Mouse (Mus musculus): ENCODE data around the gene Tecta. TPM values are rescaled to one million over a fixed set of nuclear protein-coding genes. Genes with fewer than 3 reads are reported as not detected.

Tecta gene
- total RNA-seq (2021) = 1 to 10 TPM in 1 of 2 experiments, under 1 TPM in 1; 0.77 to 1.2 TPM
- long read RNA-seq, experiment 1, partial matches to known transcripts = 1 of 2 reads
- long read RNA-seq, experiment 1, other reads (novel, unspliced or antisense) = 1 of 2 reads
- long read RNA-seq, experiment 2, partial matches to known transcripts = 5 of 5 reads
- long read RNA-seq, experiment 2, other reads (novel, unspliced or antisense) = 0 of 5 reads

DNA sequence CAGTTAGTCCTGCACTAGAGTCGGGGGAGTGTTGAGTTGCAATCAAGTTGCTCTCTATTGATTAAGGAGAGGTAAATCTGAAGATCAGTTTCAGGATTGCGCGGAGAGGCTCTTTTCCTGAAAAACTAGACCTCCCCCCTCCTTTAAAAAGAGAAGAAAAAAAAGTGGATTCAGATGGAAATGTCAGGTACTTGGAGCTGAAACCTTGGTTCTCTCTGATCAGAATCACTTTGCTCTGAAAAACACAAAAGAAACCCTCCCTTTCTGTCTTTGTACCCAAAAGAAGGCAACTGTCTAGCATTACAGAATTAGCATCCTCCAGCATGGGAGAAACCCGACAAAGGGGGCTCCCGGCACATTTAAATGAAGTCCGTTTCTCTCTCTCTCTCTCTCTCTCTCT lies at the start of gene Tecta:
Tecta (minus strand) TSS at position 101 of the 400 bp plus-strand sequence.
- intact Hi-C loops (cut with DNase I) = loop anchor here (5.0 kb wide), 1 partner anchor 73 kb away; no protein-coding TSS in a partner anchor
- TF ChIP-seq CTCF (IDR thresholded peaks at IDR 0.05) = no peak

DNA sequence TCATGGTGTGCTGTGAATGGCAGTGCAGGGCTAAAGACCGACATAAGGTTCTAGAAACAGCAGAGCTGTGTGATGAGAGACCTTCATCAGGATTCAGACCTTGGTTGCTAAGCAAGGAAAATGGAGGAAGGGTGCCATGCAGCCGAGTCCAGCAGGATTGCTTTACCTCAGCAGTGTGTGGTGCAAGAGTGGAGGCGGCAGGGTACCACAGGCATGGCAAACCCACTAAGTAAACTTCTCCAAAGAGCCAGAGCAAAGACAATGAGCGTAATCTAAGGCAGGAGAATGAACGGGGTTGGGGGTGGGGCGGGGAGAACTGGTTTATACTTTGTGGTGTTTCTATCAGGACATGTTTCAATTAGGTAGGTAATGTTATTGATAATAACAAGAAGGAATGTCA lies 49.3 kb upstream of the Tecta start:
- Histone ChIP-seq H3K4me3 (no peak overlapping the region), H3K27ac (no peak overlapping the region)
- DNase-seq = no peak
- intact Hi-C loops (cut with DNase I) = no loop called here
- TF ChIP-seq CTCF (IDR thresholded peaks at IDR 0.05) = no peak

More for the DNA sequence above, at the start of gene Tecta:
- Histone ChIP-seq H3K27ac (no peak within 1 kb of the TSS), H3K4me3 (no peak within 1 kb of the TSS)
- no peak for DNase-seq

DNA sequence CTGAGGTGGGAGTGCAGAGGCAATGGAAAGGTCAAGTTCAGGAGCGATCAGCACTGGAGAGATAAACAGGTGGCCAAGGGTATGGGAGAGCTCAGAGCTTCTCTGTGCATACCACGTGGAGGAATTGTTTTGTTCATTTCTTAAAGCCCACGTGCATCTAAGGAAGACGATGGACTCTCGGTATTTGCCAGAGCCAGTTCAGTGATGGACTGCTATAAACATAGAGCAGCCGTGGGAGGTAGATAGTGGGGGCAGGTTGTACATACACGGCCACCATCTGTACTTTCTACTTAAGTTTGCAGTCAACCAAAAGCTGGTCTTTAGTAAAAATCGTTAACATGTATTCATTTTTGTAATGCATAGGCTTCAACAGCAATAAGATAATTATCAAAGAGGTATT lies 42.4 kb upstream of the Tecta start:
- TF ChIP-seq CTCF (IDR thresholded peaks at IDR 0.05) = no peak
- intact Hi-C loops (cut with DNase I) = no loop called here

DNA sequence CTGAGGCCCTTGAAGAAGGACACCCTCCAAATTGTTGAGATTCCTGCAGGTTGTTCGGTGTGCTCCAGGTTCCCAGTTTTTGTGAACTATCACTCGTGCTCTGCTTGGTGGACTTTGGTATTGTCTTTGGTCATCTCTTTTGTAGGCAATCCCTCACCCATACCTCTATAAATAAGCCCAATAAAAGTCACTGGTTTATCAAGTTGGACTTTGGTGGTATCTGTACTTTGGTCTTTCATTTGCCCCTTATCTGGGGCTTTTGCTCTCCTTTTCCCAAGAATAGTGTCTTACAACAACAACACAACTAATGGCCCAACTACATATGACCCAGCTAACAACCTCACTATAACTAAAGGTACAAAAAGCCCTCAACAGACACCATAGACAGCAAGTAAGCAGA lies 41.5 kb upstream of the Tecta start:
- intact Hi-C loops (cut with DNase I) = no loop called here

More for the DNA sequence above, 42.4 kb upstream of the Tecta start:
- no peak for DNase-seq
- Histone ChIP-seq H3K27ac (no peak overlapping the region), H3K4me3 (no peak overlapping the region)

DNA sequence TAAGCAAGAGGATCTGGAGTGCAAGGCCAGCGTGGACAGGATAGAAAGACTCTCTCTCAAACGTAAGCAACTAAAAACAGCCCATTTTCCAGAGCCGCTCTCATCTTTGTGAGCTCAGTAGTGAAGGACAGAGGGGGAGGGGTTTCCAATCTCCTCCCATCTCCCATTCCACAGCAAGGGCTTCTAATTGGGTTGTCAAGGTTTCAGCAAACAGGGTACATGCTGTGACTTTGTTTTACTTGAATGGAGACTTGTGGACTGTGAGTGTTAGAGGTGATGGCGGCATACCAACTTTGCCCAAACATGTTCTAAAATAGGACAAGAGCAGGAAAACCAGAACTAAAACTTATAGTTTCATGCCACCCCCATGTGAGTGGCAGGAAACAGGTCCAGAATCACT lies 39.7 kb upstream of the Tecta start:
- intact Hi-C loops (cut with DNase I) = no loop called here
- no peak overlapping the region for H3K4me3 ChIP-seq
- TF ChIP-seq CTCF (IDR thresholded peaks at IDR 0.05) = no peak
- no peak overlapping the region for H3K27ac ChIP-seq
- no peak for DNase-seq

More for the DNA sequence above, 41.5 kb upstream of the Tecta start:
- H3K4me3 ChIP-seq = no peak overlapping the region
- H3K27ac ChIP-seq = no peak overlapping the region
- DNase-seq = no peak
- TF ChIP-seq CTCF (IDR thresholded peaks at IDR 0.05) = no peak

DNA sequence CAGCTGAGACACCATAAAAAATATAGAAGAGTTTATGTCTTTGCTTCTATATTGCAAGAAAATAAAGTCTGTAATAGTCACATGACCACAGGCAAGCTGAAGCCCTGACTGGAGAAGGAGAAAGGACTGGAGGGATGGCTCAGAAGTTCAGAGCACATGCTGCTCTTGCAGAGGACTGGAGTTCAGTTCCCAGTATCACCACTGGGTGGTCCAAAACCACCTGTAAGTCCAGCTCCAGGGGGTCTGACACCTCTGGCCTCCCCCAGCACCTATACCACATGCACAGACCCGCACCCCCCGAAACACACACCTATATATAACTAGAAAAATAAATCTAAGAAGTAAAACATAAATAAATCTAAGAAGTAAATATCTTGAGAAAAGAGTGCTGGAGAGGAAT lies 32.4 kb upstream of the Tecta start:
- intact Hi-C loops (cut with DNase I) = no loop called here
- TF ChIP-seq CTCF (IDR thresholded peaks at IDR 0.05) = peak; percentile 28; the same call in 1 of the 2 replicates
- no peak overlapping the region for H3K27ac ChIP-seq
- H3K4me3 ChIP-seq = no peak overlapping the region
- DNase-seq = no peak

DNA sequence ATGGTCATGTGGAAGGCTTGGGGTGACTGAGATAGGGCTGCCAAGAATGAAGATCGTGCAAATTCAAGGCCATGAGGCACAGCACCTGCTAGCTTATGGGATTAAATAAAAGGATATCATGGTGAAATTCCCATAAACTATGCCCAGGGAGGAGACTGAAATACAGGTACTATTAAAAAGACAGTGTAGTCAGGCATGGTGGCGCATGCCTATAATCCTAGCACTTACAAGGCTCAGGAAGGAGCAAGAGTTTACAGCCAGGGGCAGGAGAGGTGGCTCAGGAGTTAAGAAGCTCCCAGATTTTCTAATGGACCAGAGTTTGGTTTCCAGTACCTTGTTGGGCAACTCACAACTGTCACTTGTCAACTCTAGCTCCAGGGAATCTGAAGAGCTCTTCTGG lies 31.9 kb upstream of the Tecta start:
- intact Hi-C loops (cut with DNase I) = no loop called here
- no peak overlapping the region for H3K4me3 ChIP-seq
- H3K27ac ChIP-seq = no peak overlapping the region
- no peak for TF ChIP-seq CTCF (IDR thresholded peaks at IDR 0.05)
- DNase-seq = no peak

DNA sequence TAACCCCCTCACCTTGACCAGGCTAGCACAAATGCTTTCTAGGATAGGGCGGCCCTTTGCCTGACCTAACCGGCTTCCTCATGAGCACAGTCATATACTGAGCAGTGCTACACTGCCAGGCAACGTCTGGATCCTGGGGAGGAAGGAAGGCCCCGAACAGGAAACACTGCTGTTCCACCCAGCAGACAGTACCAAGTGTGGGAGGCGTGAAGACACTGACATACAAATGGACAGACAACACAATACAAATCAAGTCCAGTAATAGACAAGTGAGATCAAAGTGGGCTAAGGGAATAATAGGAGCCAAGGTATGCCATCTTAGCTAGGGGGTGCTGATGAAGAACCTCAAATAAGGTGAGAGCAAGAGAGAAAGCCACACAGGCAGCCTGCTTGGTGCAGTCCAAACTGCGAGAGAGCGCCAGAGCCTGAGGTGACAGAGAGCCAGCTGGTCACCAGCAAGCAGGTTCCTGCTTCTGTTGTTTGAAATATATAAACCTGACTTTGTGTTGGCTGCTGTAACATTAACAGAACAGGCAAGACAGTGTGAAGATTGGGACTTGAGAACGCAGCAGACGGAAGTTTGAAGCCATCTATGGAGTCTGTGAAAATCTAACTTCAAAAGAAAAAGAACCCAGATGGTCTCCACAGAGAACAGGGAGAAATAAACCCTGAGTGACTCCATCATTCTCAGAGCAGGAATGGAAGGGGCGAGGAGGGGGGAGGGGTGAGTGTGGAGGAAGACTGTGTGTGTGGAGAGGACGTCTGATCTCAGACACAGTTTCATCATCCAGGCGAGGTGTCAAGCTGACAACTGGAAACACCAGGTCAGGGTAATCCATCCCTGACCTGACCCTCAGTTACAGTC lies 28.6 kb upstream of the Tecta start:
- intact Hi-C loops (cut with DNase I) = no loop called here
- no peak for DNase-seq
- Histone ChIP-seq H3K4me3 (peak overlapping the region; percentile 5; the same call in 1 of the 2 replicates), H3K27ac (peak overlapping the region; percentile 46; the same call in 1 of the 2 replicates)
- no peak for TF ChIP-seq CTCF (IDR thresholded peaks at IDR 0.05)

DNA sequence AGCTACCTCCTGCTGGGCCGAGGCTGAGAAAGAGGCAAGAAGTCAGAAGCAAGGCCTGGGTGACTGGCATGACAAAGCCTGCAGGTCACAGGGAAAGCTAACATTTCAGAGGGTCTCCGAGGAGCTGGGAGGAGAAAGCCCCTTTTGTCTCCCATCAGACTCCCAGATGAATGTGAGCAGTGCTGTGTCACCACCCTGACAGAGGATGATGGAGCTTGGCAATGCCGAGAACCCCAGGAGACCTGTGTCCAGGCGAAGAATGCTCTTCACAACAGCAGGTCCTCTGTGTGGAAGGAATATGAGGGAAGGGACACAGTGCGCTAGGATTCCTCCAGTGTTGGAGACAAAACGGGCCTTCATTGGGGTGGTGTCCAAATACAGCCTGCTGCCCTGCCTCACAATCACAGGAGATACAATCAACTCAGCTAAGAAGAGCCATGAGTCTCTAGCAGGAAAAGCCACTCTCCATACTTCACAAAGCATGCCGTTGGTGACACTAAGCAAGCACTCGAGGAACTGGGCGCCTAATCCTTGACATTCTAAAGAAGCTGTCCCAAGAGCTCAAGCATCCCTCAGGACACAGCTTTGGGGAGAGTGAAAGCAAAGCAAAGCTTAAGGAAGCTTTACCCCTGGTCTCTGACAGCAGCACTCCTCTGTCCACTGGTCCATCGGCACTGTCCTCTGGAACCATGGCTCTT lies 27.1 kb upstream of the Tecta start:
- no peak for TF ChIP-seq CTCF (IDR thresholded peaks at IDR 0.05)
- no peak overlapping the region for H3K27ac ChIP-seq
- intact Hi-C loops (cut with DNase I) = no loop called here
- no peak overlapping the region for H3K4me3 ChIP-seq
- no peak for DNase-seq

DNA sequence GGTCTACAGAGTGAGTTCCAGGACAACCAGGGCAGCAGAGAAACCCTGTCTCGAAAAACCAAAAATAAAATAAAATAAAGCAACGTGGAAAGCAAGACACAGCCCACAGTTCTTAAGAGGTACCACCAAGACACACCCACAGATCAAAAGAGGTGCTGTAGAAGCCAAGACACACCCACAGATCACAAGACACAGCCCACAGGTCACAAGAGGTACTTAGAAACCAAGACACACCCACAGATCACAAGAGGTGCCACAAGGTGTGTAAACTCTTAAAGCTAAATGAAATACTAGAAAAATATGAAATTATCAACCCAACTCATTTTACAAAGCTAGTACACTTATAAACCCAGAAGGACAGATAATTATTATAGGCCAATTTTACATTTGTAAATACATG lies 23.9 kb upstream of the Tecta start:
- intact Hi-C loops (cut with DNase I) = no loop called here
- no peak for DNase-seq

DNA sequence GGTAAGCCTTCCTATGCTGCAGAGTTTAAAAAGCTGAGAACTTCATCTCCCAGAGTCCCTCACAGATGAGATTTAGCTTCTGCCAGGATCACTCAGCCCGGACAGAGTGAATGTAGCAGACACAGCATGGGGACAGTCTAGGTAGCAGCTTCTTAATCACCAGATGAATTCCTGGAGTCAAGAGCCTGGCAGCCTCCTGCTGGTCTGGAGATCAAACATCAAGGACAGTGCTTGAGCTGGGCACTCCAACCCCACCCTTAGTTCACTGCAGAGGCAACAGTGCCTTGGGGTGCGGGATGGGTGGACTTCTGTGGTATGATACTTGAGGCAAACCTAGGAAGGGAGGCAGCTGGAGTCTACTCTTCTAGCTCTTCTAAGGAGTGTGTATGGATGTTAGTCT lies 20.0 kb upstream of the Tecta start:
- intact Hi-C loops (cut with DNase I) = no loop called here

More for the DNA sequence above, 23.9 kb upstream of the Tecta start:
- Histone ChIP-seq H3K4me3 (no peak overlapping the region), H3K27ac (no peak overlapping the region)
- TF ChIP-seq CTCF (IDR thresholded peaks at IDR 0.05) = no peak

DNA sequence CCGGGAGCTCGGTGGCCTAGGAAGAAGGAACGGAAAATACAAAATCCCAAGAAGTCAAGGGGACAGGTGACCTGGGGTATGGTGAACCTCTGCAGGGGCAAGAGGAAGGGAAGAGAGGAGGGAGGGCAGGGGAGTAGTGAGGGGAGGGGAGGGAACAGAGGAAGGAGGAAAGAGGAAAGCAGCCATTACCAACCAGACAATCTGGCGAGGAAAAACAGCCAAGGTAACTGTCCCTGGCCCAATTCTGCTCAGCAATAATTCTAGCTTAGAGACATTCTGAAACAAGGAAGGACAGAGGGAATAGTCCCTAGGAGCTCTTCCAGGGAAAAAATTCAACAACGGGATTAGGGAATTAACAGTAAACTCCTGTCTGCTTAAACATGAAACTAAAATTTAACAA lies 19.1 kb upstream of the Tecta start:
- DNase-seq = no peak
- Histone ChIP-seq H3K4me3 (no peak overlapping the region), H3K27ac (no peak overlapping the region)
- no peak for TF ChIP-seq CTCF (IDR thresholded peaks at IDR 0.05)
- intact Hi-C loops (cut with DNase I) = no loop called here

More for the DNA sequence above, 20.0 kb upstream of the Tecta start:
- DNase-seq = no peak
- no peak for TF ChIP-seq CTCF (IDR thresholded peaks at IDR 0.05)
- Histone ChIP-seq H3K27ac (no peak overlapping the region), H3K4me3 (no peak overlapping the region)

Data from gastrocnemius, adult 2 months (tissue).